Mouse (Mus musculus): ENCODE measurements around the gene Gm17387.

DNA sequence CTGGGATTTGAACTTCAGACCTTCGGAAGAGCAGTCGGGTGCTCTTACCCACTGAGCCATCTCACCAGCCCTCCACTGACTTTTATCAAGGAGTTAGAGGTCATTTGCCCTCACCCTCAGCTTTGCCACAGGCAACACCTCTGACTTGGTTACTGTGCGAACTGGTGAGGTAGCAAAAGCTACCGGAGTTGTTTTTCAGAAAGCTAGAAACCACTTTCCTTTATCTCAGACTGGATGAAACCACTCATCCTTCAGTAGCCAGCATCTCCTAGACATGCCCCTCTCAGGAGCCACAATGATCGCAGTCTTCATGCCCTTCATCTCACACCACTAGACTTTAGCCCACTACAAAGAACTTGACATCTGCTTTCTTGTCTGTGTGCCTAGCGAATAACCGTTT is 46.0 kb upstream of the Gm17387 start:
- TF ChIP-seq POLR2A (IDR thresholded peaks at IDR 0.05; ENCODE audit: insufficient read depth, low read depth, low read length) = no peak
- no peak for TF ChIP-seq CTCF (IDR thresholded peaks at IDR 0.05; ENCODE audit: insufficient read depth, low read depth, low read length)

All from olfactory bulb, adult 2 months (tissue).